Mouse (Mus musculus): Measurements from ENCODE around the gene Otub1. TPM values are rescaled to one million over a fixed set of nuclear protein-coding genes. Genes with fewer than 3 reads are reported as not detected.

Otub1 gene
- polyA plus RNA-seq, 1 experiment from 2014 or later = 197 TPM

- Histone ChIP-seq H3K9me3 (replicated peaks; ENCODE audit: low read length) (no peaks in the 10 kb centered on the region), H3K36me3 (ENCODE audit: insufficient read depth, low read length) (no peaks in the 10 kb centered on the region), H3K4me2 (ENCODE audit: low read length) (no peak overlapping the region), H3K4me1 (replicated peaks; ENCODE audit: insufficient read depth, low read length) (peaks cover 21% of the 10 kb centered on the region), H3K27ac (no peak overlapping the region), H3K27me3 (ENCODE audit: insufficient read depth, low read length) (peaks cover 17% of the 10 kb centered on the region), H3K4me3 (replicated peaks; ENCODE audit: low read depth, low read length) (no peak overlapping the region), H3K9ac (ENCODE audit: low read depth, low read length) (no peak overlapping the region)
- TF ChIP-seq CTCF (IDR thresholded peaks at IDR 0.05; ENCODE audit: low read depth) = no peak
- WGBS = 65% methylated on average over 8 of the region's 8 CpGs
- DNase-seq (ENCODE audit: low spot score) (no peak), ATAC-seq (replicated peaks; ENCODE audit: low FRiP score, low read depth) (no peak)
These were observed 57.5 kb downstream of the Otub1 start for GRCm38 (mm10) chr19:7148541-7149085.

Other genes starting within 250 kb of the Otub1 start
- gene Ppp1r14b, start 231.3 kb downstream of the Otub1 start, polyA plus RNA-seq (2015; fragmentation: Nextera tagmentation; extraction: Ambion mirVana) = 144 and 174 TPM in 2 replicates
- gene Plcb3, start 229.8 kb downstream of the Otub1 start, polyA plus RNA-seq (2015; fragmentation: Nextera tagmentation; extraction: Ambion mirVana) = 24.6 and 28.5 TPM in 2 replicates
- 128 and 129 TPM in 2 replicates for gene Fkbp2, start 225.8 kb downstream of the Otub1 start, polyA plus RNA-seq (2015; fragmentation: Nextera tagmentation; extraction: Ambion mirVana)
- 52.8 and 56.6 TPM in 2 replicates for gene Vegfb, start 218.7 kb downstream of the Otub1 start, polyA plus RNA-seq (2015; fragmentation: Nextera tagmentation; extraction: Ambion mirVana)
- gene Dnajc4, start 213.7 kb downstream of the Otub1 start, polyA plus RNA-seq (2015; fragmentation: Nextera tagmentation; extraction: Ambion mirVana) = 30.7 and 32.1 TPM in 2 replicates
- 39.0 and 40.8 TPM in 2 replicates for gene Nudt22, start 210.2 kb downstream of the Otub1 start, polyA plus RNA-seq (2015; fragmentation: Nextera tagmentation; extraction: Ambion mirVana)
- gene Trpt1, start 210.2 kb downstream of the Otub1 start, polyA plus RNA-seq (2015; fragmentation: Nextera tagmentation; extraction: Ambion mirVana) = 14.5 and 14.7 TPM in 2 replicates
- gene Fermt3, start 186.8 kb downstream of the Otub1 start, polyA plus RNA-seq (2015; fragmentation: Nextera tagmentation; extraction: Ambion mirVana) = 3.5 and 4.3 TPM in 2 replicates
- 131 and 149 TPM in 2 replicates for gene Stip1, start 166.3 kb downstream of the Otub1 start, polyA plus RNA-seq (2015; fragmentation: Nextera tagmentation; extraction: Ambion mirVana)
- gene Macrod1, start 149.5 kb downstream of the Otub1 start, polyA plus RNA-seq (2015; fragmentation: Nextera tagmentation; extraction: Ambion mirVana) = 28.0 and 35.5 TPM in 2 replicates
- 4.8 and 5.1 TPM in 2 replicates for gene Flrt1, start 100.6 kb downstream of the Otub1 start, polyA plus RNA-seq (2015; fragmentation: Nextera tagmentation; extraction: Ambion mirVana)
- gene Cox8a, start 11.3 kb upstream of the Otub1 start, polyA plus RNA-seq (2015; fragmentation: Nextera tagmentation; extraction: Ambion mirVana) = 2,325 and 2,471 TPM in 2 replicates
- gene Naa40, start 34.9 kb upstream of the Otub1 start, polyA plus RNA-seq (2015; fragmentation: Nextera tagmentation; extraction: Ambion mirVana) = 47.3 and 55.8 TPM in 2 replicates
- gene Rcor2, start 61.0 kb upstream of the Otub1 start, polyA plus RNA-seq (2015; fragmentation: Nextera tagmentation; extraction: Ambion mirVana) = 4.9 and 6.3 TPM in 2 replicates
- gene Mark2, start 135.5 kb upstream of the Otub1 start, polyA plus RNA-seq (2015; fragmentation: Nextera tagmentation; extraction: Ambion mirVana) = 32.9 and 35.5 TPM in 2 replicates
- 19.2 and 21.9 TPM in 2 replicates for gene Spindoc, start 176.7 kb upstream of the Otub1 start, polyA plus RNA-seq (2015; fragmentation: Nextera tagmentation; extraction: Ambion mirVana)
- 4.8 and 5.2 TPM in 2 replicates for gene 2700081O15Rik, start 211.3 kb upstream of the Otub1 start, polyA plus RNA-seq (2015; fragmentation: Nextera tagmentation; extraction: Ambion mirVana)